Mouse (Mus musculus): ENCODE measurements at regions not wholly inside any gene's neighbourhood (a gene's known extent, or its start where the extent isn't known, plus 50 kb on each side); places are given as distances from the start of the nearest gene placed in this dataset.

DNA sequence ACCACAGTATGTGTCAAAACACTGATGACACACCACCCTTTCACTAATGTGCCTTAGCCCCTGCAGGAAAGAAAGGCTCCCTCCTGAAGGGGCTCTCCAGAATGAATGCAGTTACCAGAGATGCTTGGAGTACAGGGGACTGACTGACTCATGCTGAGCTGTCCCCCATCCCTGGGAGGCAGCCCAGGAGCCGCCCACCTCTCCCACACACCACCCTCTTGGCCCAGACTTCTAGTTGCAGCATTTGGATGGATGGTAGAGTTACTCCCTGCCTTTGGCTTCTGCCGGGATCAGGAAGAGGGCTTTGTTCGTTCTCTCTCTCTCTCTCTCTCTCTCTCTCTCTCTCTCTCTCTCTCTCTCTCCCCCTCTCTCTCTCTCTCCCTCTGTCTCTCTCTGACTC lies 53.4 kb upstream of the Jun start:
- DNase-seq (ENCODE audit: low spot score) = peak; percentile 52

DNA sequence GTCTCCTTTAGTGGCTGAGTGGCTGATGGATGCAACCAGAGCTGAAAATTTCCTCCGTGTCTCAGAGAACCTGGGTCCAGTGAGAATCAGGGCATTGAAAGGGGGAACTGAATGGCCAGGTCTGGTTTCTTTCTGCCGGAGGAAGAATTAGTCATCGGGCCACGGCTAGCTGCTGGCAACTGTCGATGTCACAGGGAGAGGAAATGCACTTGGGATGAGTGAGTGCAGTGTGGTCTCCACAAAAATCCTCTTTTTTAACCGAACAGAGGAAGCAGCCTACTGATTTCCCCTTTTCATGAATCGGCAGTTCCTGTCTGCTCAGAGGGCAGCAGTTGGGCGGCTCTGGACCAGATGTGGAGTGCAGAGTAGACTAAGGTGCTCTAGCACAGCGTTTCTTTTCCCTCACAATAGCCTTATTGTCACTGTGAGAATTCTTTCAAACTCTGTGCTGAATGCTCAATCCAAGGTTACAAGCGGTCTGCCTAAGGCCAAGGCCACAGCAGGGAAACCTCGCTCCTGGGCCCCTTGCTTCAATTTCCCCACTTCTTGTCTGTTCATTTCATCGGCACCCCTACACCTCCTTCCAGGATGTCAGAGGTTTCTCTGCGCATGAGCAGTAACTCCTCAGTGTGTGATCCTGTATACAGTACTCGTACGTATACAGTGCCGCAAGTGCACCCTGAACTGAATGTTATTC lies 54.1 kb upstream of the Jun start:
- peak; percentile 56 for DNase-seq (ENCODE audit: low spot score)

DNA sequence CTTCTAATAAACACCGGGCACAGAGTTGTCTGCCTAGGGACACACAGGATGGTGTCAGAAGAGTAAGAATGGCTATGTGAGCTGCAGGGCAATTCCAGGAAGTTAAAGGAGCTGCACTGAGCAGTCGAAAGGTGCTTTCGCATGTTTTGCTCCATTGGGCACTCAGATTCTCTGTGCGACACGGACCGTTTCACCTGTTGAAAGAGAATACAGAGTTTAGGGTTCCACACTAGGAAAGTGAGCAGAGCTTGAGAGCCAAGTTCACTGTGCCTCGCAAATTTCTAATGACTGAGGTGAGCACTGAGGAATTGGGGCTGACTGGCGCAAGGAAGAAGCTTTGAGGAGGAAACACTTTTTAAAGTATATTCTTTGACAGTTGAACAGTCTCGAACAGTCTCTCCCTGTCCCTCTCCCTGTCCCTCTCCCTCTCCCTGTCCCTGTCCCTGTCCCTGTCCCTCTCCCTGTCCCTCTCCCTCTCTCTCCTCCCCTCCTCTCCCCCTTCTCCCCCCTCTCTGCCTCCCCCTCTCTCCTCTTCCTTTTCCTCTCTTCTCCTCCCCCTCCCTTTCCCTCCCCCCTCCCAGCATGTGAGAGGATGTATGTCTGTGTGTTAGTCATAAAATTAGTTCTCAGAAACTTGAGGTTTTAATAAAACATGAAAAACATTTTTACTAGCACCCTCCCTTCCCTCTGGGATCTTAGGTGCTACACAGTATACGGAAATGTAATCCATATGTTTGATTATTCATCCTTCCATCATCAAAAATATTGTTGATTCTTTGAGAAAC lies 55.1 kb upstream of the Jun start:
- no peak for DNase-seq (ENCODE audit: low spot score)

DNA sequence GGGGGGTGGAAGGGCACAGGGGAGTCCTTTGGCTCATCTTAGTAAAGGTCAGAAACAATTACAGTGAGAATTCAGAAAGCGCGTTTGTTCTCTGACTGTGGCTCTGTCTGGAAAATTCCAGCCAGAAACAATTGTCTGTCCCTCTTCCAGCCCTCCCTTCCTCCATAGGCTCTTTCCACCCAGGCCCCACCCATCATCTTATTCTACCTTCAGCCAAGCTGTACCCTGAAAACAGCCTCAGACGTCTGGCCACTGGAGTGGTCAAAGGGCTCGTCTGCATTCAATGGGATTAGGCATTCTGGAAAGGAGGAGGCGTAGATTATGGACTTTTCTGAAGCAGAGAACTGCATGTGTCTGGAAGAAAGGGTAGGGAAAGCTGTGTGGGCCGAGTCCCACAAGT lies 56.8 kb upstream of the Jun start:
- no peak for DNase-seq (ENCODE audit: low spot score)

DNA sequence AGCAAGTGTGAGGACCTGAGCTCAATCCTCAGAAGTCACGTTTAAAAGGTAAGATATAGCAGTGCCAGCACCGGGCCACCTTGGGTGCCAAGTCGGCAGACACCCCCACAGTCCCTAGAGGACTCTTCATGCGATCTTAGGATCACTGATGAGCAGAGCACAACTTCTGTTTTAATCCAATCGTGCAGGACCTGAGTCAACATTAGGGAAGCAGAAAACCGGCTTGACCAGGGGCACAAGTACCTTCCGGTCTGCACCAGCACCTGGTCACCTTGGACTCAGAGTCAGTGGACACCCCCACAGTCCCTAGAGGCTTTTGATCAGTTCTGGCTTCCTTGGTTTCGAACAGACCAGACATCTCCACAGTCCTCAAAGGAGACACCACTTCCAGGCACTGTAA lies 58.8 kb upstream of the Jun start:
- no peak for DNase-seq (ENCODE audit: low spot score)

DNA sequence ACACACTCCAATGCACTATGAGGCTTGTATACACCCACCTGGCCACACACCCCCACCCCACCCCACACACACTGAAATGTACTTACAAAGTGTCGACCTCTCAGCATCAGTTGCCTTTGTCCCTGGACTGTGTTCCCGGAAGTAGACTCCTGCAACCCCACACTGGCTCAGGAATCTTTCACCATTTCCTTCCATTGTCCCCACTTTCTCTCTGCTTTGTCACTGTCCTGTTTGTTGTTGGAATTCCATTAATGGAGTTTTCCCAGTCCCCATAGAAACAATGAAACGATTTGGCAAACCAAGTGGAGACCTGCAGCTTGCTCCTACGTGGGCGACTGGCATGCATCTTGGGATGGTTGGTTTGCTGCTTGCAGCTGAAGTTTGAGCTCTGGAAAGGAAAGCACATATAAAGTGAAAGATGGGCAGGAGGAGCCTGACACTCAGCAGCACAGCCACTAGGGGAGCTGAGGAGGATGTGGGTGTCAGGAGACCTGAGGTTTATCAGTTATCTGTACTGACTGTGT lies 65.2 kb upstream of the Jun start:
- no peak for DNase-seq (ENCODE audit: low spot score)

DNA sequence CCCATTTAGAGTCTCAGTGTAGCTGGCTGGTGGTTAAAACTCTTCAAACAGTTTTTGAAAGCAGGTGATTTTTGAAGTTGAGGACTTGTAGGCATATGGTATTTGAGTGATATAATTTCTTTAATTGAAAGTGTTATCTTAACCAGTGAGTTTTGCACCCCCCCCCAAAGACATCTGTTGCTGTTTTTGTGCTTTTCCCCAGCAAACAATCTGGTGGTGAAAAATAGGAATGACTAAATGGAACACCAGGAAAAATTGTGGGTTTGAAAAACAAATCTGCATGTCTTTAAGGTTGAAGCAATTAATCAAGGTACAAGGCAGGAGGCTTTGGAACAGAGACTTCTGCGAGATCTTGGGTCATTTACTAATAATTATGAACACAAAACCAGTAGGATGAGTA lies 68.9 kb upstream of the Jun start:
- no peak for DNase-seq (ENCODE audit: low spot score)

DNA sequence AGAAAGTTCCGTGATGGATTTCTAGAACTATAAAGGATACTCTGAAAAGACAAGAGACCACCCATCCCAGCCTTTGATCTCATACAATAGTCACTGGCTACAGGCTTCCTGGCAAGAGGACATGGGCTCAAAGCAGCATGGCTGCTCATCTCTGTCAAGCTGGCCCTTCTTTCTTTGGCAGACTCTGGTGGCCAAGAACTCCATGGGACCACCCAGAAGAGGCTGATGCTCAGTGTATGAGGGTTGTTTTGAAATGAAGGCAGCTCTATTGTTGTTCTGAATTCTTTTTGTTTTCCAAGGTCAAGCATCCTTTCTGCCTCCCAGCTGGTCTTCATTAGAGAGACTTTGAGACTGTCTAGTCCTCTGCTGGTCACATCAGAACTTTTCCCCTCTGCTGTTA lies 73.3 kb upstream of the Jun start:
- DNase-seq (ENCODE audit: low spot score) = no peak

DNA sequence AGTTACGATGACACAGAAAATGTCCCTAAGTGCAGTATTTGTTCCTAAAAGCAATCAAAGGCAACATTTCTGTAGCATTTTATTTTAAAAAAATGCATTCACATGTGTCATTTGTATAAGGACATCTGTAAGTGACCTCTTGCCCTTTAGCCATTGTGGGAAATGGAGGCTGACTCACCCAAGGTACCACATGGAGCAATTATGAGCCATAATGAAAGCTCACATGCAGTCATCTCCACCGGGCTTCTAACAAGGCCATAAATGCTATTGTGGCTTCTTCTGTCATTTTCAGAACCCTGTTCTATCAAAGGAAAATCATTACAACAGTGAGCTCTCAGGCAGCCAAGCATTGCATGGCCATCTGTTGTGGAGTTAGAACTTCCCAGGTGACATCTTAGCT lies 75.9 kb upstream of the Jun start:
- no peak for DNase-seq (ENCODE audit: low spot score)

DNA sequence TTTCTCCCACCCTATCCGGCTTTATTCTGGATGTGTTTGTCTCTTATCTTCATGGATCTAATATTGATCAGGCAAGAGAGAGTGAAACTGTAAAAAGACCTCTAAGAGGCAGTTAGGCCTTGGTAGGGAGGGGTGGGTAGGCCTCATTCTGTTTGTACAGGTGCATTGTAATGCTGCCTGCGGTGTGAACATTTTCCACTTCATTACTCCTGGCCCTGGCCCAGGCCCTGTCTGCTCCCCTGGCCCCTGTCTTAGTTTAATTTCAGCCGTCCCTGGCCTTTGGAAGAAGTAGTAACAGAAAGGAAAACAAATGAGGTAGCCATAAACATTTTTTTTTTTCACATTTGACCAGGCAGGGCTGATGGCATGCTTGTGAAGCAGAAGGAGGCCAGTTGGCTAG lies 81.8 kb upstream of the Jun start:
- no peak for DNase-seq (ENCODE audit: low spot score)

DNA sequence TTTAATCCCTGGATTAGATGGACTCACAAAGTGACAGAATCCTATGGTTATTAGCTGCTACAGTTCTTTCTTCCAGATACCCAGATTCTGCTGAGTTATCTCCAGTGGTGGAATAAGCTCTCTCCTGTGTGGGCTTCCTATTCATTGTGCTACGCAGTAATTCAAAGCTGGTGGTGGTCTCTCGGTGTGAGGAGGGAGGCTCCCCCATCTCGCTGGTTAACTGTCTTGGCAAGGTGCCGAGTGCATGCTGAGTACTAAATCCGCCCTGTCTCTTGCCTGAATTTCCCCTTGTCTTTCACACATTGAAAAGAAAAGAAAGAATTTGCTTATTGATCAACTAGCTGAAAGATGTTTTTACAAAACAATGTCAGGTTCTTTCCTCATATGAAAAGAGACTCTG lies 82.6 kb upstream of the Jun start:
- DNase-seq (ENCODE audit: low spot score) = no peak

DNA sequence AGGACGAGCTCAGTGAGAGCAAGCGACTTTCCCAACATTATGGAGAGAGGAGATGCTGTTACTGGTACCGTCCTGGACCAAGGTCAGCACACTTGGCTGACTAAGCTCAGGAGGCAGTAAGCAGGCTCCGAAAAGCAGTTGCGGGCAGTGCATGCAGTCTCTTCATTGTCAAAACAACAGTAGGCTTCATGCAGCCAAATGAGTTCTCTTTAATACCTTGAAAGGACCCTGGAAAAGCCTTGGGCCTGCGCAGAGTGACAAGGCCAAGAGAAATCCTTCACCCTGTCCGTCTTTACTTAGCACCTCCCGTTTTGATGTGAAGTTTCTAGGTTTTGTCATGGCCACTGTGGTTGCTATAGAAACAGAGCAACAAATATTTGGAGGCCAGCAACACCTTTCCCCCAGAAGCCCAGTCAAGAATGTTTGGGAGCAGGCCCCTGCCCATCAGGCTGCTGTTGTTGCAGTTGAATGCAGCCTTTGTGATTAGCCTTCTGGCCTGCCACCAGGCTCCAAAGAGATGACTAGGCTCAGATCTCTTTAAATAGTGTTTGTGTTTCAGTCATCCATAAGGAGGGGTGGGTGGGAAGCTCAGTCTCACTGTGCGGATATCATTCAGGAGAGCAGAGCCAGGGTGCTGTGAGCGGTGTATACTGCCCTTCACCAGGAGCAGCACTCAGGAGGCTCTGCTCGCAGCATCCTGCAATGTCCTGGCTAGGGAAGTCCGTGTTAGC lies 85.6 kb upstream of the Jun start:
- DNase-seq (ENCODE audit: low spot score) = peak; percentile 53

DNA sequence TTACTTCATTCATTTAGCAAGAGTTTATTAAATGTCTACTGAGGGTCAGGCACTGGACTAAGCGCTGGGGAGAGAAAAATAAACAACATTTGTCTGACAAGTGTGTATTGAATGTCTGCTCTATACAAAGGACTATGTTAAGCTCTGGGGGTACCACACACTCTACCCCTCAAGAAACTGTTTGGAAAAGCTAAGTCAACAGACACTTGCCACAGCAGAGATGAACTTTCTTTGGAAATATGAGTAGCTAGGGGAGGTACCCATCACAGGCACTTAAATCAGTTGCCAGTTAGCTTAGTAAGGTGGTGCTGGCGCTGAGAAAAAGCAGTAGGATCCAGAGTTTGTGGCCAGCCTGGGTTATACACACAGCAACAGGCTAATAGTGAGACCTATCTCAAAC lies 86.7 kb upstream of the Jun start:
- no peak for DNase-seq (ENCODE audit: low spot score)

DNA sequence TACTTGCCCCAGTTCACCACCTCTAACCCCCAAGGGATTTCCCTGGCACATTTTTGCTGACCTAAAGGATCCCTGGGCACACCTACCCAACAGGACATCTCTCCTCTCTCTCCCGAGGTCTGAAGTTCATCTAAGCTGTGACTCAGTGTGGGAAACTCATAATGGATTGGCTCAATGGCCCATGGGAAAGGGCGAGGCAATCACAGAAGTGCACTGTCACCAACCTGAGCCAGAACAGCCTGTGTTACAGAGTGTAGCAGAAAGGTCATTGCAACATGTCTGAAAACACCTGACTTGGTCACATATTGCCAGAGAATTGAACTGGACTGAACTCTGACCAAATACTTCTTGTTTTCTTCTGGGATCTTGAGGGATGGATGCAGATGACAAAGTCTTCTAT lies 89.2 kb upstream of the Jun start:
- no peak for DNase-seq (ENCODE audit: low spot score)

DNA sequence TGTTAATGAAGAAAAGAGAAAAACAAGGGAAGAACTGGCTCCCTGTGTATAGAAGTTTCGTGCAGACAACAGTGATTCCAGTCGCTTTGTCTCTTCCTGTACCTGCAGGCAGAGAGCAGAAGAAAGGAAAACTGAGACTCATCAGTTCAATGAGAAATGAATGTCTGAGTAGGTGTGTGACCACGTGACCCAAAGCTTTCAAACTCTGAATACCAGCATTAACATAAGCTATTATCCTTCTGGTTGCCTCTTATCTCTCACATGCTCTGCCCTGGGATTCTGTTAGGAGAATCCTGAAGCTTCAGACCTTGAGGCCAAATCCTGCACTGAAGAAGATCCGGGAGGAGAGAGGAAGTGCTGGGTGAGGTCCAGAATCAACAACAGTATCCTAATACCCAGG lies 91.1 kb upstream of the Jun start:
- DNase-seq (ENCODE audit: low spot score) = no peak

DNA sequence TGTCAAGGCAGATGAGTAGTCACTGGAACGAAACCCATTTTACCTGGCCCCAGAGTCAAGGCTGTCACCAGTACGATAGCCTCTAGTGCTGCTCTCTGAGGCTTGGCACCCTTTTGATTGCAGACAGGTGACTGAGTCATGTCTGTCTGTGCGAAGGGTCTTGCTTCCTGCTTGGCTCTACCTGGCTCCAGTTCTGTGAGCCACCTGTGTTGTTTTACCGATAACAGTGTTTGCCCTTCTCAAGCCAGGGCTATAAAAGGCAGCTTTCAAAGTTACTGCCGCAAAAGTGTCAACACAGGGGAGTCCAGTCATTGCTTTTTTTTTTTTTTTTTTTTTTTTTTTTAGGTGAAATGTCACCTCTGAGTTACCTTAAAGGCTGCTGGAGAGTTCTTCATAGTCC lies 91.6 kb upstream of the Jun start:
- DNase-seq (ENCODE audit: low spot score) = no peak

DNA sequence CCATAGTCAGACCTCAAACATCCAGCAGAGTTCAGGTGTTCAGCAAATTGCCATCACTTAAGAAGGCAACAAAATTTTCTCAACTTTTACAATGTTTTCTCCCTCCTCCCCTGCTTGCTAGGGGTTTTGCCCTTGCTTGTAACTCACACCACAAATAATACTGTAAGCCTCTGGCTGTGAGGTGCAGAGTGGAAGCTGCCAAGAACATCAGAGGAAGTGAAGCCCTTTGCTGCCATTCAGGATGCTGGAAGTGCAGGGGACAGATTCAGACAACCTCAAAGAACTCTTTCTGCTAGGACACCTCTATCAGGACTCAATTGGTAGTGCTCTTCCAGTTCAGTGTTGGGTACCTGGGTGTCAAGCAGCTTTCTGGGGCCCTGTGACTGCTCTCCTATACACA lies 92.4 kb upstream of the Jun start:
- no peak for DNase-seq (ENCODE audit: low spot score)

DNA sequence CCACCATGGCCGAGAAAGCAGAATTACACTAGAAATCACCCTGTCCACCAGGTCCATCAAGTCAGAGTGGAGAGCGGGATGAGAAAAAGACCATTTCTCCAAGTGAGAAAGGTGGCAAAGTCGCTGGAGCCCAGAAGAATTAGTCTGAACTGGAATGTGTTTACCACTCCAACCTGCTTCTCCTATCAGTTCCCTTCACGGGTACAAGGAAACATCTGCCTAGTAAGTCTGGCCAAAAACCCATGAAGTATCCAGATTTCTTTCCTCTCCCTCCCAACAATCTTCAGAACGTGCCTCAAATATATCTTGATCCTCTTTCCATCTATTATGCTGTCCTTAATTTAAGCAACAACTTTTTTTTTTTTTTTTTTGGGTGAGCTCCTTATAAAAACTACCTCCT lies 94.2 kb upstream of the Jun start:
- no peak for DNase-seq (ENCODE audit: low spot score)

DNA sequence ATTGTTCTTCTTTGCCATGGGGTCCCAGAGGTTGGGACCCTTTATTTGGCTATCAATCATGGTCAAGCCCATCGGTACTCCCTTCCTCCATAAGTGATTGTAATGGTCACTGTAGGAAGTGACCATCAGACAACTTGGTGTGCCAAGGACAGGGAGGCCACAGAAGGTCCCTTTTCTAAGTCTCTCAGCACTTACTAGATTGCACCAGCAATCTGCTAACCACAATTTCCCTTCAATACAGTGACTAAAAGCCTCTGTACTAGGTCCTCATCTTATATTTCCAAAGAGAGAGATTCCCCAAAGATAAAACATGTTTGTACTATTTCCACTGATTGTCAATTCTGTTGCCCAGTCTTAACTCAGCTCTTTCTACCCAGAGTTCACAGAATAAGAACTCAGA lies 96.6 kb upstream of the Jun start:
- DNase-seq (ENCODE audit: low spot score) = no peak

DNA sequence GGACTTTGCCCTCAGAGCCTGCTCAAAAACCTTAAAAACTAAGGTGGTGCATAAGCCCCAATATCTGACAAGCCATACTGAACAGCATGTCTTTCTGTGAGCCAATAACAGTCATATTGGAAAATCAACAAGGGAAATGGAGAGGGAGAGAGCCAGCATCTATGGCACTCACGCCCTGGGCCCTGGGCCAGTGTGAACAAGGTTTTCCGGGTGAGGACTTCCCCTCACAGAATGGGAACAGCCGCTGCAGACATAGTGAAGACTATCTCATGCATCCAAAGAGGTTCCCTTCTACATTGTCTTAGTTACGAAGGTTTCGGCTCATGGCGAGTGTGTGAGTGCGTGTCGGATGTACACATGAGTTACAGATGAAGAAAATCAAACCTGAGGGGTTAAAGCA lies 99.7 kb upstream of the Jun start:
- DNase-seq (ENCODE audit: low spot score) = no peak

DNA sequence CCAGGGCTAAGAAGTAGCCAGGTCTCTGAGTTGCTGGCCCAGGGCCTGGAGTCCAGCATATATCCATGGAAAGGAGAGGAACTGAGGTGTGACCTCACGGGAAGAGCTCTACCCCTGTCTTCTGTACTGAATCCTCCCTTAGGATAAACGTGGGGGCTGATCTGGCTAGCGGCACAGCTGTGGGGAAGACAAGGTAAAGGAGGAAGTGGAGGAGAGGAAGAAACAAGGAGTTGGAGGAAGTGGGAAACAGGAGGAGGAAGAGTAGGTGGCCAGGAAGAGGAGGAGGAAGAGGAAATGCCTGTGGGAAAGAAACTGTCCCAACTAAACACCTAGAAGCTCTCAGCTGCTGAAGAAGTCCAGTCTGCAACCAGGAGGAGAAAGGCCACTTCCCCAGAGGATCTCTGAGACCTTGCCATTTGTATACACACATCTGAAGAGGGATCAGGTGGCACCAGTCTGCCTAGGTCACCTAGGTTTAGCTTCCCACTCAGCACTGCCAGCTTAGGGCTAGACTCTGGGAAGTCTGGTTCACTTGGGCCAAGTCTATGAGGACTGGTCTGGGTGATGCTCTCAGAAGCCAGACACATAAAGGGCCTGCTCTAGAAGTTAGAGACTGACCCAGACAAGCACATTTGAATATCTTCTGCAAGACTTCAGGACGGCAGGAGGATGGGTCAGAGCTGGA lies 100.6 kb upstream of the Jun start:
- no peak for DNase-seq (ENCODE audit: low spot score)

DNA sequence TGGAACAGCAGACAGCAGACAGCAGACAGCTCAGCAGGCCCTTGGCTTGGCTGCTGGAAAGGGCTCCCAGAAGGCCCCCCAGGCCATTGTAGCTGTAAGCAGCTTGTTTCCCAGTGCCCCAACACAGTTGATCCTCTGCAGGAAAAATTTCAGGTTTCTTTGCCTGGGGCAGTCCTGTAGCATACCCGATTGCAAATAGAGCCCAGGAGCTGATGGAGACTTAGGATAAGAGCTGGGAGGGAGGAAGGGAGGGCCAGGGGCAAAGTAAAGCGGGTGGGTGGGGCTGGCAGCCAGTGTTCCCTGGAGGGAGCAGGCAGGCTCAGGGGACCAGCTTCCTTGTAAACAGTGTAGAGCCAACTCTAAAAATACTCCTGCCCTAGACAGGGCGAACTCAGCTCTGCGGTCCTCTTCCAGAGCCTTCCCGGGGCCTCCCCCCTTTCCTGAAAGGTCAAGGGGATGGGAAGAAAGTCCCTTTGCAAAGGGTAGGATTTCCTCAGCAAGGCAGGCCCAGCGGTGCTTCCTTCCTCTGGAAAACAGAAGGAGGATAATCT lies 101.8 kb upstream of the Jun start:
- no peak for DNase-seq (ENCODE audit: low spot score)
